Mouse (Mus musculus): ENCODE measurements at regions not wholly inside any gene's neighbourhood (a gene's known extent, or its start where the extent isn't known, plus 50 kb on each side); places are given as distances from the start of the nearest gene placed in this dataset.

GRCm38 (mm10) chr12:79993821-79994571 lies 118.8 kb downstream of the Zfp36l1 start:
- TF ChIP-seq CTCF (IDR thresholded peaks at IDR 0.05; ENCODE audit: low read depth) (peak; percentile 16; the same call in 1 of the 2 replicates), EP300 (optimal IDR thresholded peaks at IDR 0.05) (peak; percentile 87)

All from stomach, postnatal 0 days (tissue).